Mouse (Mus musculus) lung, embryonic 15.5 days (tissue): Measurements from ENCODE around the gene 4921511C20Rik. TPM values are rescaled to one million over a fixed set of nuclear protein-coding genes. Genes with fewer than 3 reads are reported as not detected.

Experiments
- ATAC-seq: fragments of 200-750 bp; cut with Nextera tagmentation; 2 replicates; pipeline ENCODE4 v1.8.0; 2017; ENCODE audit warnings: moderate number of reproducible peaks, borderline replicate concordance; ENCODE audit not compliant: low FRiP score, low TSS enrichment; ENCODE audit errors: extremely low read depth
- H3K27ac ChIP-seq: fragments of 300-500 bp; sonication (generic); 2 replicates; pipeline ENCODE4 v1.5.1; 2015; ENCODE audit warnings: moderate library complexity, mild to moderate bottlenecking, inconsistent platforms
- H3K27me3 ChIP-seq: fragments of 300-500 bp; sonication (generic); 2 replicates; pipeline ENCODE4 v1.6.1; 2015; ENCODE audit warnings: inconsistent platforms
- H3K36me3 ChIP-seq: fragments of 300-500 bp; sonication (generic); 2 replicates; pipeline ENCODE4 v1.6.1; 2015; ENCODE audit warnings: inconsistent platforms
- H3K4me1 ChIP-seq: fragments of 300-500 bp; sonication (generic); 2 replicates; pipeline ENCODE4 v1.6.1; 2015; ENCODE audit warnings: inconsistent platforms
- H3K4me2 ChIP-seq: fragments of 300-500 bp; sonication (generic); 2 replicates; pipeline ENCODE4 v1.6.1; 2015; ENCODE audit warnings: inconsistent platforms, mild to moderate bottlenecking, moderate library complexity
- H3K4me3 ChIP-seq: fragments of 300-500 bp; sonication (generic); 2 replicates; pipeline ENCODE4 v1.5.1; 2015; ENCODE audit warnings: mild to moderate bottlenecking, inconsistent platforms
- H3K9ac ChIP-seq: fragments of 300-500 bp; sonication (generic); 2 replicates; pipeline ENCODE4 v1.6.1; 2015; ENCODE audit warnings: inconsistent platforms
- H3K9me3 ChIP-seq: fragments of 300-500 bp; sonication (generic); 2 replicates; pipeline ENCODE4 v1.6.1; 2016; ENCODE audit warnings: inconsistent platforms
- WGBS: fragments of 180-500 bp; shearing (Covaris S2); methylation state at CpG from one replicate; pipeline ENCODE4 v1.1.7; 2015; 5-methylcytosine and 5-hydroxymethylcytosine counted together
- polyA plus RNA-seq: library from polyadenylated mRNA; unstranded; fragments of >200 nt; fragmentation: Nextera tagmentation; extraction: Ambion mirVana; gene quantifications from 2 replicates; pipeline ENCODE4 v1.2.1, GENCODE M21; 2015

The 4921511C20Rik gene
- polyA plus RNA-seq, result not detected in 2 replicates

- 77% methylated on average over 2 of the region's 2 CpGs for WGBS
- H3K36me3 ChIP-seq, result no peaks in the 10 kb centered on the region
These were observed at the start of gene 4921511C20Rik for GRCm38 (mm10) chrX:127393993-127394392. 4921511C20Rik (plus strand) TSS chrX:127394293.

More at GRCm38 (mm10) chrX:127393993-127394392, at the start of gene 4921511C20Rik:
- Histone ChIP-seq H3K9me3 (no peaks in the 10 kb centered on the region), H3K9ac (no peak within 1 kb of the TSS), H3K27ac (no peak within 1 kb of the TSS), H3K4me3 (no peak within 1 kb of the TSS), H3K4me2 (no peak within 1 kb of the TSS), H3K27me3 (no peaks in the 10 kb centered on the region), H3K4me1 (no peaks in the 10 kb centered on the region)
- no peak for ATAC-seq
